Mouse (Mus musculus) urinary bladder, postnatal 36 days (tissue): ENCODE results near the gene Prss56.

Experiments used
- DNase-seq, 2 experiments: peaks; one replicate each; pipeline ENCODE4 v3.0.0; 2022; ENCODE audit warnings: low spot score in 2 of 2, mixed read lengths in 1 of 2

The Prss56 gene

GRCm38 (mm10) chr1:87183013-87183412 lies at the start of gene Prss56:
TSS of gene Prss56 (plus strand) at chr1:87183313.
- DNase-seq = no peak

- DNase-seq = no peak
These were observed 41.6 kb upstream of the Prss56 start for GRCm38 (mm10) chr1:87141550-87141949.

GRCm38 (mm10) chr1:87142456-87142855 lies 40.7 kb upstream of the Prss56 start:
- DNase-seq = no peak

GRCm38 (mm10) chr1:87143141-87143540 lies 40.0 kb upstream of the Prss56 start:
- DNase-seq = no peak

DNA sequence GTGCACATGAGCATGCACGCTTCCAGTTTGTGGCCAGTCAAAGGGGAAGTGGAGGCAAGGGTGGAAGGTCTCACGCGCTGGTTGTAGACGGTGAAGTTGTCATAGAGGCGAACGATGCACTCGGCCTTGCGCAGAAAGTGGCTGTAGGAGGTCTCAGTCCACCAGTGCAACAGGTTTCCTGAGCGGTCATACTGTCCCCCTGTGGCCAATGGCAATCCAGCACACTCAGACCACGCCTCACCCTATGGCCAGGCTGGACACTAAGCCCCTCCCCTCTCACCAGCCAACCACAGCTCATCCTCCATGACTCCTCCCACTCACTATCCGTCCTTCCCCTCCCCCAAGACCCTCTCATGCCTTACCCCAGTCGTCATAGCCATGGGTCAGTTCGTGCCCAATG lies 33.7 kb upstream of the Prss56 start:
- DNase-seq = no peak

GRCm38 (mm10) chr1:87151286-87151685 lies 31.8 kb upstream of the Prss56 start:
- DNase-seq = no peak

- no peak for DNase-seq
These were observed 29.2 kb upstream of the Prss56 start for GRCm38 (mm10) chr1:87153776-87154500.

DNA sequence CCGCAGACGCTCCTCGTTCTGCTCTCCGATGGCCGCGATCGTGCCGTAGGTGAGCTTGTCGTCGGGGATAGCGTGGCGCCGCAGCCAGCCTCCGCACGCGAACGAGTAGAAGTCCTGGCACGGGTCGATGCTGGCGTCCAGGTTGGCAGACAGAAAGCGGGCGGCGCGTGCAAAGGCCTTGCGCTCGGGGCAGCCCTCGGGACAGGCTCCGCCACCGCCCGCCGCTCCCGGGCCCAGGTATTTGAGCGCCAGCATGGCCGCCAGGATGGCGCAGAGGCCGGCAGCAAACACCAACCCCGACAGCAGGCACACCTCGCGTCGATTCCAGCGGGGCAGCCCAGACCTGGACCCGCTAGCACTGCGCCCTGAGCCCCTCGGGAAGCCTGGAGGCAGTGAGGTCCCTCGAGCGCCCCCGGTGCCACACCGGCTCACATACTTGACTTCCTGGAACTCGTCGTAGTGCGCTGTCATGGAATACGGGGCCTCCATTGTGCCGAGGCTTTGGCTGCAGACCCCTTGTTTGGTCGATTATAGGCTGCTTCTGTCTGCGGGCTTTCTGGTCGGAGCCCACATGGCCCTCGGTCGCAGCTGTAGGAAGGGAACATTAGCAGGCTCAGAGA lies 28.5 kb upstream of the Prss56 start:
- DNase-seq = no peak

- no peak for DNase-seq
These were observed 27.4 kb upstream of the Prss56 start for GRCm38 (mm10) chr1:87155531-87156198.

- DNase-seq = no peak
These were observed 26.9 kb upstream of the Prss56 start, which contains the start of gene Ecel1 for GRCm38 (mm10) chr1:87156199-87156587. TSS of gene Ecel1 (minus strand) at chr1:87156521.

DNA sequence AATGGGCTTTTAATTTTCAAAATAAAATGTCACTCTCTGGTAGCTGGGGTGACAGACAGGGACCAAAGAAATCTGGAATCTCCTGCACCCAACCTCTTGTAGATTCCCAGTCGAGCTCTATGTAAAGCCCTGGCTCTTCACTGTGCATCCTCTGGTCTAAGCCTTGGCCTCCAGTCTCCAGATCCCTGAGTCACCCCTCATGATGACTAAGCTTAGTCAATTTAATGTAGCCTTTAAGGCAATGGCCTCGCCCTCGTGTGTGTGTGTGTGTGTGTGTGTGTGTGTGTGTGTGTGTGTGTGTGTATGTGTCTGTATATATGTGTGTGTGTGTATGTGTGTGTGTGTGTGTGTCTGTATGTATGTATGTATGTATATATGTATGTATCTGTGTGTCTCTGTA lies 23.7 kb upstream of the Prss56 start:
- no peak for DNase-seq

DNA sequence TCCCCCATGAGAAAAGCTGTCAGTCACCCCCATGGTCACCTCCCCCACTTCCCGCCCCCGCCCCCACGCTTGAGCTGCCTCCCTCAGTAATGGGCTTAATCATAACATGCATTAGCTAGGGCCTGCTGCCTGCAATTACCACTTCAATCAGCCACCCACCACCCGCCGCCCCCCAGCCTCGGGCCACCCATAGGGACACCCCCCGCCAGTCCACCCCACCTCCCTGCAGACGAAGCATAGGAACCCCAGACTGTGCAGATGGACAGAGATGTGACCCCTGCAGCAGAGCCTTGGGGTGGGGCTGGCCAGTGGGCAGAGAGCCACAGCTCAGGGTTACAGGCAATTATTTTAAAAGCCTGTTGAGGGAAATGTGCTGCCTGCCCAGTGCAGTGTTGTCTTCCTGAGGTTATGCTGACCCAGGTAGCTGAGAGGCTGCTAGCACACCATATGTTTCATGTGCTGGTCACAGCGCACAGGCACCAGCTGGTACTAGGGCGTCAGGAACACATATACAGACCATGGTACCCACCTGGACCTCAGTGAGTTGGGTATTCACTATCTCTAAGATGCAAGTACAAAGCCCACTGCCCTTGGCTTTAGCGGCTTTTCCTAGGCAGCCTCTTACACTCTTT lies 18.8 kb upstream of the Prss56 start:
- no peak for DNase-seq

GRCm38 (mm10) chr1:87164796-87165184 lies 18.3 kb upstream of the Prss56 start:
- no peak for DNase-seq

GRCm38 (mm10) chr1:87170458-87170857 lies 12.7 kb upstream of the Prss56 start:
- DNase-seq = no peak

DNA sequence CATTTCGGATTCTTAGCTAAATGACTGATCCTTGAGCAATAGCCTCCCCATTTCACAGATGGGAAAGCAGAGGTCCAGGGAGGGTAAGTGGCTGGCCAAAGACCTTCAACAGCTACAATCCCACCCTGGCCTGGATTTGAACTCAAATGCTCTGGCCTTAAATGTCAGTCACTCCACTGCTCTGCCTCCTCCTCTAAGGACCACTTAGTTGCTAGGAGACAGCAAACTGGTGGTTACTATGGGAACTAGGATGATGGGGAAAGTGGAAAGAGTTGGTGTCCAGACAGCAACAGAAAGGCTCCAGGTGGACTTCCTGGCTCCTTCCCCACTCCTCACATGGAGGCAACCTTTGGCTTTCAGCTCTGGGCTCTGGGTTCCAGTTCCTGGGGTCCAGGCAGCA lies 11.8 kb upstream of the Prss56 start:
- DNase-seq = no peak

DNA sequence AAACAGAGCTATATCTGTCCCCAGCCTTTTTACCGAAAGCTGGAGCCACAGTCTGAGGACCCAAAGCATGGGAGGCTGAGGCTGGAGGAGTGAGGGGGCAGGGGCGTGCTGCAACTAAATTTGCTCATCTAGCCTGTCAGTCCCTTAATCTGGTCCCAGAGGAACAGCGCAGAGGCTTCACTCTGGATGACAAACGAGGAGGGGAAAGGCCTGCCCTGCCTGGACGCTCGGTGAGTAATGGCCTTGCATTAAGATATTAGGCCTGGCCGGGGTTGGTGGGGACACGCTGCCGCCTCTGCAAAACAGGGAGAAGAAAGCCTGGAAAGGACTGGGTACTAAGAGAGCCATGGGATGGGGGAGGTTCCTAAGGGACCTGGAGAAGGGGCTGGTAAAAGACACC lies 10.8 kb upstream of the Prss56 start:
- DNase-seq = no peak

DNA sequence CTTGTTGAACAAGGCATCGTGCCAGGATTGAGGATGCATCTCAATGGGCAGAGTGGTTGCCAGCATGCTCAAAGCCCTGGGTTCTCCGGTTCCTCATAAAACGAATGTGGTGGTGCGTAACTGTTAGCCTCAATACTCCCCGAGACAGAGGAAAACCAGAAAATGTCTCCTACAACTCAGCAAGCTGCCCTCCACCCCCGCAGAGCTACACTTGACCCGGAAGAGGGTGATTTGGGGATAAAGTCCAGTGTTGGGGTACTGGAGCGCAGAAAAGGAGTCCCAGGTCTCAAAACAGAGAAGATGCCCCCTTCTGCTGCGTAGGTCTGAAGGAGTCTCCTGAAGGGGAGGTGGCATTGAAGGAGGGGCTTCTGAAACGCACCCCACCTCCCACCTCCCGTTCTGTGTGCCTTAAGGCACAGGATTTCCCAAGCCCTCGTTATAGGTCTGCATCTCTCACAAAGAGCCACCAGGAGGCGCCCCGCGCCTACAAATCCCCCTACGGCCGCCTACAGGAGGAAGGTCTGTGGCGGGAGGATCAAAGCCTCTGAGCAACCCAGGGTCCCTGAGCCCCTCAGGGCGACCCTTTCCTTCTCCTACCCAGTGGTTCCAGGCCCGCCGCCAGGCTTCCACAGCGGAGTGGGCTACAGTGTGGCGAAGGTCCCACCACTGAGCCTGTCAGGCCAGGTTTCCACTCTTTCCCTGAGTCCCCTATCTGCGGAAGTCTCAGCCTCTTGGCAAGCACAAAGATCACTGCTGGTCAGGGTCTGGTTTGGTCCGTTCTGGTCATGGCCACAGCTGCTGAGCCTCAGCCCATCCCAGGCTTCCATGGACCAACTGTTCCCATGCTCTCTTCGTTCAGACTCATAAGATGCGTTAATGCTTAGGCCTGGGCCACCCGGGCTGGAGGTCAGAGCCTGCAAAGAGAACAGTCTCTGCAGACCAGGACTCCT lies 8.8 kb upstream of the Prss56 start:
- peak in 1 of 2 experiments; percentile 58 for DNase-seq

- no peak for DNase-seq
These were observed 7.2 kb upstream of the Prss56 start for GRCm38 (mm10) chr1:87175852-87176292.

GRCm38 (mm10) chr1:87180896-87181295 lies 2.2 kb upstream of the Prss56 start:
- DNase-seq = no peak

- DNase-seq = no peak
These were observed 1.1 kb downstream of the Prss56 start for GRCm38 (mm10) chr1:87183998-87184750.

GRCm38 (mm10) chr1:87184751-87185139 lies 1.6 kb downstream of the Prss56 start:
- peak; percentile 44 to 50 for DNase-seq
